Mouse (Mus musculus) midbrain, embryonic 16.5 days (tissue): Measurements from ENCODE around the gene Hist2h2aa2. TPM values are rescaled to one million over a fixed set of nuclear protein-coding genes. Genes with fewer than 3 reads are reported as not detected.

Experiments
- ATAC-seq: fragments of 200-750 bp; cut with Nextera tagmentation; 2 replicates; pipeline ENCODE4 v1.8.0; 2017; ENCODE audit warnings: moderate TSS enrichment
- H3K27ac ChIP-seq: fragments of 300-500 bp; sonication (generic); 2 replicates; pipeline ENCODE4 v1.5.1; 2014; ENCODE audit warnings: mild to moderate bottlenecking, low read length, mixed read lengths
- H3K27me3 ChIP-seq: fragments of 300-500 bp; sonication (generic); 2 replicates; pipeline ENCODE4 v1.6.1; 2014; ENCODE audit warnings: low read depth, low read length, mixed read lengths; ENCODE audit not compliant: control insufficient read depth, insufficient read depth
- H3K36me3 ChIP-seq: fragments of 300-500 bp; sonication (generic); 2 replicates; pipeline ENCODE4 v1.6.1; 2014; ENCODE audit warnings: mild to moderate bottlenecking, low read length, moderate library complexity, mixed read lengths; ENCODE audit not compliant: control insufficient read depth, insufficient read depth
- H3K4me1 ChIP-seq: fragments of 300-500 bp; sonication (generic); 2 replicates; pipeline ENCODE4 v1.6.1; 2014; ENCODE audit warnings: mild to moderate bottlenecking, low read length, mixed read lengths; ENCODE audit not compliant: control insufficient read depth, insufficient read depth
- H3K4me2 ChIP-seq: fragments of 300-500 bp; sonication (generic); 2 replicates; pipeline ENCODE4 v1.6.1; 2014; ENCODE audit warnings: mild to moderate bottlenecking, low read length, mixed read lengths
- H3K4me3 ChIP-seq: fragments of 300-500 bp; sonication (generic); 2 replicates; pipeline ENCODE4 v1.5.1; 2014; ENCODE audit warnings: low read depth, mild to moderate bottlenecking, low read length, moderate library complexity, mixed read lengths
- H3K9ac ChIP-seq: fragments of 300-500 bp; sonication (generic); 2 replicates; pipeline ENCODE4 v1.6.1; 2014; ENCODE audit warnings: low read depth, low read length, mixed read lengths
- H3K9me3 ChIP-seq: fragments of 300-500 bp; sonication (generic); replicated peaks from 2 replicates; pipeline ENCODE4 v1.6.1; 2014; ENCODE audit warnings: mild to moderate bottlenecking, low read length, mixed read lengths; ENCODE audit not compliant: control insufficient read depth, poor library complexity, severe bottlenecking
- WGBS: fragments of 180-500 bp; shearing (Covaris S2); extraction: QIAGEN DNeasy Blood & Tissue Kit; methylation state at CpG from one replicate; pipeline ENCODE4 v1.1.7; 2014; 5-methylcytosine and 5-hydroxymethylcytosine counted together
- polyA plus RNA-seq: library from polyadenylated mRNA; unstranded; fragments of >200 nt; fragmentation: Nextera tagmentation; extraction: Ambion mirVana; gene quantifications from 2 replicates; pipeline ENCODE4 v1.2.1, GENCODE M21; 2015

Hist2h2aa2 gene
- polyA plus RNA-seq, 1 experiment from 2014 or later, result 38.1 TPM

- H3K27me3 ChIP-seq, result no peaks in the 10 kb centered on the region
- peak within 1 kb of the TSS; percentile 45 for H3K4me3 ChIP-seq
- H3K9ac ChIP-seq, result peak within 1 kb of the TSS; percentile 75
- WGBS, result under 1% methylated on average over 40 of the region's 40 CpGs
- H3K9me3 ChIP-seq, result no peaks in the 10 kb centered on the region
- peak within 1 kb of the TSS; percentile 96 for H3K27ac ChIP-seq
- no peaks in the 10 kb centered on the region for H3K36me3 ChIP-seq
- peak within 1 kb of the TSS; percentile 56 for H3K4me2 ChIP-seq
- peaks cover 15% of the 10 kb centered on the region; the same call in 1 of the 2 replicates for H3K4me1 ChIP-seq
- ATAC-seq, result peak; percentile 91
Observed at GRCm38 (mm10) chr3:96262979-96263550, 23.0 kb upstream of the Hist2h2aa2 start, which contains the start of gene Hist2h4. Hist2h4 (minus strand) TSS chr3:96263311.

DNA sequence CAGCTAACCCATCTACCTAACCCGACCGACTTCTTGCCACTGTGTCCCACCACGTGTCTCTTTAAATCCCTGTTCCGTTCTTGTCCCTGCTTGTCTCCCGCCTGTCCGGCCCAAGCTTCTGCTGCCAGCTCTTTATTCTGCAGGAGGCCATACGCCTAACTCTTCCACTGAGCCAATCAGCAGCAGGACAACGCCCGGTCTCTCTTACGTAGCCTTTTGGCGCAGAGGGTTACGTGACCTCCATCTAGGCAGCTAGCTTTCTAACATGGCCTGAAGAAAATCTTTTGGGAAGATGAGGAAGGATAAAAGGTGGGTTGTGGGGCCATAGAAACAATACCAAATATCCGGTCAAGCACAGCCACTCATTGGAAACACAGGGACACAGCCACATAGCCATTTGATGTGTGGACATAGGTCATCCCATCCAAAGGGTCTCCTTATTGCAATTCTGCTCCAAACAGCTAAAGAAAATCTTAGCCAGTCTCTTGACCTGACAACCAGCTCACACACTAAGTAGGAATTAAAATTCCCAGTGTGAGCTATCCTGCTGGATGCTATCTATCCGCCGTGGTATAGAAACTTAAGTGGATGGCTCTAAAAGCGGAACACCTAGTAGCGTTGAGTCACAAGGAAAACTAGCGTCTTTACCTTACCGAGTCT lies 22.3 kb upstream of the Hist2h2aa2 start:
- Histone ChIP-seq H3K9me3 (no peaks in the 10 kb centered on the region), H3K27ac (peak overlapping the region; percentile 96), H3K4me2 (peak overlapping the region; percentile 56), H3K4me3 (peak overlapping the region; percentile 45), H3K9ac (peak overlapping the region; percentile 75), H3K4me1 (peaks cover 12% of the 10 kb centered on the region; the same call in 1 of the 2 replicates), H3K27me3 (no peaks in the 10 kb centered on the region), H3K36me3 (no peaks in the 10 kb centered on the region)
- ATAC-seq, result peak; percentile 86
- WGBS, result under 1% methylated on average over 19 of the region's 19 CpGs

GRCm38 (mm10) chr3:96261623-96262022 lies 21.5 kb upstream of the Hist2h2aa2 start:
- H3K4me1 ChIP-seq, result peaks cover 12% of the 10 kb centered on the region; the same call in 1 of the 2 replicates
- peak overlapping the region; percentile 96 for H3K27ac ChIP-seq
- no peaks in the 10 kb centered on the region for H3K27me3 ChIP-seq
- WGBS, result 56% methylated on average over 3 of the region's 3 CpGs
- peak overlapping the region; percentile 45 for H3K4me3 ChIP-seq
- peak overlapping the region; percentile 56 for H3K4me2 ChIP-seq
- no peaks in the 10 kb centered on the region for H3K36me3 ChIP-seq
- H3K9ac ChIP-seq, result peak overlapping the region; percentile 75
- H3K9me3 ChIP-seq, result no peaks in the 10 kb centered on the region
- ATAC-seq, result no peak

- no peak for ATAC-seq
- no peaks in the 10 kb centered on the region for H3K36me3 ChIP-seq
- 89% methylated on average over 5 of the region's 5 CpGs for WGBS
Observed at GRCm38 (mm10) chr3:96260220-96260619, 20.1 kb upstream of the Hist2h2aa2 start.

GRCm38 (mm10) chr3:96257190-96257589 lies 17.1 kb upstream of the Hist2h2aa2 start:
- H3K9me3 ChIP-seq, result no peaks in the 10 kb centered on the region
- no peak overlapping the region for H3K9ac ChIP-seq
- H3K36me3 ChIP-seq, result no peaks in the 10 kb centered on the region
- no peak for ATAC-seq
- peaks cover 7% of the 10 kb centered on the region; the same call in 1 of the 2 replicates for H3K4me1 ChIP-seq
- WGBS, result 84% methylated on average over 3 of the region's 3 CpGs
- H3K27me3 ChIP-seq, result no peaks in the 10 kb centered on the region
- H3K4me3 ChIP-seq, result no peak overlapping the region
- H3K4me2 ChIP-seq, result no peak overlapping the region
- H3K27ac ChIP-seq, result no peak overlapping the region

More at GRCm38 (mm10) chr3:96260220-96260619, 20.1 kb upstream of the Hist2h2aa2 start:
- Histone ChIP-seq H3K27ac (no peak overlapping the region), H3K27me3 (no peaks in the 10 kb centered on the region), H3K4me1 (peaks cover 12% of the 10 kb centered on the region; the same call in 1 of the 2 replicates), H3K9ac (no peak overlapping the region), H3K9me3 (no peaks in the 10 kb centered on the region), H3K4me3 (no peak overlapping the region), H3K4me2 (no peak overlapping the region)

DNA sequence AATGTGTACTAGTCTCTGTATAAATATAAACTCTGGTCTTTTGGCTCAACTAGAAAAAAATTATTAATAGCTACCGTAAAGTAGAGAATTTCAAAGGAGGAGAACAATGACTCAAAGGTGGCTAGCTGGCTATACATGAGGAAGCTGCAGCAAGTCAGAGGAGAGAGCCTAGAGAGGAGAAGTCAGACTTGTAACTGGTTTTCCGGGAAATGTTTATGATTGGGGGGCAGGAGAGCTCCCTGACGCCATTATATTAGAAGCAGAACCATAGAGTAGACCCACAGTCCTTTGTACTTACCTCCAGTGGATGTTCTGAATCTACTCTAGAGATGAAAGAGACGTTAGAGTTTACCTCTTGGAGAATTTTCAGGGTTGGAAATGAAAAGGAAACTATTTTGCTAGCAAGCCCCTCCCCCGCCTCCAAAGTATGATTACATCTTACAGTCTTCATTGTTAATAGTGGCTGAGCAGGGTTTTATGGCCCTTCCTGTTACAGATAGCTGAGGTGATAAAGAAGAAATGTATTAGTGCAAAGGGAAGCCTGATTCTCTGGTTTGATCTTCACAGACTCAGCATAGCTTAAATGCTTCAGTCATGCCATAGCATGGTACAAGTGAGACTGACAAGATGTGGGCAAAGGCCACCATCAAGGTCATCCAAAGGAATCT lies 16.0 kb upstream of the Hist2h2aa2 start:
- Histone ChIP-seq H3K9ac (no peak overlapping the region), H3K36me3 (no peaks in the 10 kb centered on the region)
- WGBS, result 86% methylated on average over 5 of the region's 5 CpGs

DNA sequence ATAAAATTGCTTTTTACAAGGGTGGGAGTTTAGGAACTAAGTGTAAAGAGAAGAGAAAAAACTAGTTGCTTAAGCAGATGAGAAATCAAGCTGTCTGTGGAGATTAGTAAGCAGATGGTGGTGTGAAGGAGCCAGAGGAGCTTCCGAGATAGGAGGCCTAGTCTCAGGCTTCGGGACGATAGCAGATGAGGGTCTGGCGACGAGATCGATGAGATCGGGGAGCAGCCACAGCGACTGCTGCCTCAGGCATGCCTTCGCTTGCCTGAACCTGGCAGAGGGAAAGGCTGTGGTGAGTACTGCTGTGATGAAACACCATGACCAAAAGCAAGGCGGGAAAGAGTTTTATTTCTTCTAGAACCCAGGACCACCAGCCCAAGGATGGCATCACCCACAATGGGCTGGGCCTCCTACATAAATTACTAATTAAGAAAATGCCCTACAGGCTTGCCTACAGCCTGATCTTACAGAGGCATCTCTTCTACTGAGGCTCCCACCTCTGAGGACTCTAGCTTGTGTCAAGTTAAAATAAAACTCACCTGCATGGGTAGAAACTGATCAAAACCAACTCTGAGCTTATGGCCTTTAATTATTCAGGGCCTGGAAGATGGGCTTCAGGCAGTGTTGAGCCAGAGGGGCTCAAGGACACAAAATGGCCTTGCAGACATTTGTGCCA lies 14.7 kb upstream of the Hist2h2aa2 start:
- Histone ChIP-seq H3K4me1 (no peaks in the 10 kb centered on the region), H3K27ac (no peak overlapping the region), H3K9ac (no peak overlapping the region), H3K27me3 (no peaks in the 10 kb centered on the region), H3K4me3 (no peak overlapping the region), H3K4me2 (no peak overlapping the region), H3K9me3 (no peaks in the 10 kb centered on the region), H3K36me3 (no peaks in the 10 kb centered on the region)
- ATAC-seq, result no peak
- WGBS, result 57% methylated on average over 10 of the region's 10 CpGs

More for the DNA sequence above, 16.0 kb upstream of the Hist2h2aa2 start:
- no peaks in the 10 kb centered on the region for H3K27me3 ChIP-seq
- H3K4me2 ChIP-seq, result no peak overlapping the region
- no peak for ATAC-seq
- 0 out of 2 replicates have a peak, but pooled peaks cover under 1% of the 10 kb centered on the region for H3K4me1 ChIP-seq
- no peaks in the 10 kb centered on the region for H3K9me3 ChIP-seq
- no peak overlapping the region for H3K4me3 ChIP-seq
- no peak overlapping the region for H3K27ac ChIP-seq

DNA sequence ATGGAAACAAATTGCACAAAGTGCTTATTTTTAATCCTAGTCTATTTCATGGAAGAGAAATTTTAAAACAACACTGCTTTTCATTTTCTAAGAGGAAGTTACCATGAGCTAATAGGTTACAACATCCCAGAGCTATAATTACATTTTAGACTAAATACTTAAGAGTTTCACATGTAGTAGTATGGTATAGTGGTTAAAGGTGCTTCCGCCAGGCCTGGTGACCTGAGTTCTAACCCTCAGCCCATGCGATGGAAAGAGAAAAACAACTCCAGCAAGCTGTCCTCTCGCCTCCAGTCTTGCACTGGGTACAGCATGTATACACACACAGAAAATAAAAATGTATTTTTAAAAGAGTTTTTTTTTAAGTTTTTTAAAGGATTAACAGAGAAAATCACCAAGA lies 11.7 kb upstream of the Hist2h2aa2 start:
- WGBS, result 89% methylated on average over 3 of the region's 3 CpGs
- Histone ChIP-seq H3K4me1 (peaks cover 5% of the 10 kb centered on the region), H3K9ac (no peak overlapping the region), H3K9me3 (no peaks in the 10 kb centered on the region), H3K27me3 (no peaks in the 10 kb centered on the region), H3K27ac (no peak overlapping the region), H3K4me2 (no peak overlapping the region), H3K4me3 (no peak overlapping the region), H3K36me3 (no peaks in the 10 kb centered on the region)
- no peak for ATAC-seq
